ENCODE assay signal across 14 mouse cellular contexts in the genomic region with DNA sequence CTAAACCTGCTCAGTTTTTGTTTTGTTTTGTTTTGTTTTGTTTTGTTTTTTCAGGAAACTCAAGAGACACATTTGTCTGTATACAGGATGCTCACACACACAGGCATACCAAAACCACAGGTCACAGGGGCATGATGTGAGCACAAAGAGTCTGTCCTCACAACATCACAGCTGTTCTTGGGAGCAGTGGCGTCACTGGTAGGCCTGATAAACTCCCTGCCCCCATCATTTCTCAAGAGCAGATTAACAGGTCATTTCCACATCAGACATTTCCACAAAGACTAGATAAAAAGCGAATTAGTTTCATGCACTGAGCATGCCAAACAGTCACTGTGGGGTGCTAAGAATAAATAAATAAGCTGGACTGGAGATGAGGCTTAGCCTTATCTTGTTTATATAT.
DNase-seq lines count a peak whose midpoint lies in the region; ATAC-seq lines count a peak whose summit lies in the region.
"Had no signal": no experiment of that assay in that cellular context is flagged by ENCODE, and none has a peak within 500 bp of the region (broad histone marks: within the 10 kb centered on the region; RNA-seq: fewer than 3 reads in every experiment).

No protein-coding gene starts in this region.

- no peak overlapping the region for H3K4me2 ChIP-seq in heart, embryonic 12.5 days
- no peak overlapping the region for H3K4me2 ChIP-seq in hindbrain, embryonic 13.5 days
- H3K4me2 ChIP-seq: hindbrain, embryonic 14.5 days; midbrain, embryonic 11.5 days; neural tube, embryonic 15.5 days had no signal

- no peak overlapping the region for H3K4me3 ChIP-seq in heart, embryonic 12.5 days
- H3K4me3 ChIP-seq in hindbrain, embryonic 13.5 days: no peak overlapping the region
- H3K4me3 ChIP-seq: neural tube, embryonic 15.5 days had no signal

- H3K27me3 ChIP-seq in heart, embryonic 12.5 days (replicated peaks): no peaks in the 10 kb centered on the region
- H3K27me3 ChIP-seq in hindbrain, embryonic 13.5 days: no peaks in the 10 kb centered on the region
- H3K27me3 ChIP-seq: CH12.LX; neural tube, embryonic 15.5 days had no signal

- WGBS in heart, embryonic 12.5 days: 34% methylated on average over 2 of the region's 2 CpGs
- WGBS in hindbrain, embryonic 13.5 days: 53% methylated on average over 2 of the region's 2 CpGs

- H3K9me3 ChIP-seq in heart, embryonic 12.5 days (replicated peaks): no peaks in the 10 kb centered on the region; the same call in 1 of the 2 replicates
- no peaks in the 10 kb centered on the region for H3K9me3 ChIP-seq in hindbrain, embryonic 13.5 days
- H3K9me3 ChIP-seq: neural tube, embryonic 15.5 days had no signal

- H3K27ac ChIP-seq in heart, embryonic 12.5 days (ENCODE audit: poor library complexity, severe bottlenecking): 0 out of 2 replicates have a peak overlapping the region, but pooled peaks have one; percentile 1
- H3K27ac ChIP-seq in hindbrain, embryonic 13.5 days: no peak overlapping the region
- H3K27ac ChIP-seq: hindbrain, embryonic 14.5 days; neural tube, embryonic 15.5 days had no signal

- H3K4me1 ChIP-seq in heart, embryonic 12.5 days (replicated peaks): peaks cover 32% of the 10 kb centered on the region
- 0 out of 2 replicates have a peak, but pooled peaks cover 4% of the 10 kb centered on the region for H3K4me1 ChIP-seq in hindbrain, embryonic 13.5 days (replicated peaks)

- ATAC-seq in heart, embryonic 12.5 days (ENCODE audit: insufficient number of reproducible peaks, low FRiP score): no peak
- peak; percentile 67 for ATAC-seq in granulocyte monocyte progenitor cell, adult 5-6 weeks (replicated peaks; ENCODE audit: poor library complexity, severe bottlenecking)
- ATAC-seq in megakaryocyte progenitor cell, adult 5-6 weeks (replicated peaks; ENCODE audit: poor library complexity): peak; percentile 29
- ATAC-seq in hindbrain, embryonic 13.5 days (ENCODE audit: low FRiP score): no peak
- ATAC-seq: forebrain, embryonic 14.5 days had no signal

- H3K36me3 ChIP-seq in heart, embryonic 12.5 days: no peaks in the 10 kb centered on the region; the same call in 1 of the 2 replicates
- no peaks in the 10 kb centered on the region for H3K36me3 ChIP-seq in hindbrain, embryonic 13.5 days
- H3K36me3 ChIP-seq: neural tube, embryonic 15.5 days had no signal

- DNase-seq in heart, adult 9 months (ENCODE audit: low spot score in 2 of 2): no peak
- DNase-seq in CD4-positive, CD25-positive, alpha-beta regulatory T cell, adult 2 months (ENCODE audit: low read depth, low spot score): peak; percentile 50
- no peak for DNase-seq in urinary bladder, postnatal 14 days (ENCODE audit: low spot score)
- DNase-seq in cerebellum, postnatal 10 days: no peak
- DNase-seq: gastrocnemius, postnatal 36 days had no signal

- no peak overlapping the region for H3K9ac ChIP-seq in heart, embryonic 12.5 days
- no peak overlapping the region for H3K9ac ChIP-seq in hindbrain, embryonic 13.5 days
- H3K9ac ChIP-seq: hindbrain, embryonic 14.5 days; neural tube, embryonic 15.5 days had no signal

Comparison
In these comparisons a context has a peak if more than half of its experiments do, and no peak if none do; other contexts are left out.
1. ATAC-seq: peak in granulocyte monocyte progenitor cell, adult 5-6 weeks (single experiment) and megakaryocyte progenitor cell, adult 5-6 weeks (single experiment); none in heart, embryonic 12.5 days (single experiment) and hindbrain, embryonic 13.5 days (single experiment).